Mouse (Mus musculus): ENCODE measurements around the gene Hpcal1. TPM values are rescaled to one million over a fixed set of nuclear protein-coding genes. Genes with fewer than 3 reads are reported as not detected.

The Hpcal1 gene
- polyA plus RNA-seq, 1 experiment from 2014 or later: 50.3 TPM

- ATAC-seq: no peak
- WGBS: 86% methylated on average over 2 of the region's 2 CpGs
- H3K4me2 ChIP-seq (ENCODE audit: low read depth, low read length): no peak overlapping the region
- no peaks in the 10 kb centered on the region for H3K27me3 ChIP-seq (replicated peaks; ENCODE audit: control insufficient read depth, insufficient read depth, low read length)
- H3K9ac ChIP-seq (ENCODE audit: low read depth, low read length): no peak overlapping the region
- H3K9me3 ChIP-seq (ENCODE audit: control insufficient read depth, low read length): no peaks in the 10 kb centered on the region
- no peak overlapping the region for H3K4me3 ChIP-seq (ENCODE audit: low read length)
- no peak overlapping the region for H3K27ac ChIP-seq (ENCODE audit: low read length)
- no peaks in the 10 kb centered on the region for H3K36me3 ChIP-seq (ENCODE audit: control insufficient read depth, insufficient read depth, low read length)
- H3K4me1 ChIP-seq (ENCODE audit: control insufficient read depth, insufficient read depth, low read length): no peaks in the 10 kb centered on the region
Measured at GRCm38 (mm10) chr12:17682161-17682560, 8.5 kb upstream of the Hpcal1 start.

GRCm38 (mm10) chr12:17684315-17684714, 6.3 kb upstream of the Hpcal1 start:
- no peaks in the 10 kb centered on the region for H3K27me3 ChIP-seq (replicated peaks; ENCODE audit: control insufficient read depth, insufficient read depth, low read length)
- WGBS: 88% methylated on average over 1 of the region's 1 CpGs
- H3K4me3 ChIP-seq (ENCODE audit: low read length): no peak overlapping the region
- H3K36me3 ChIP-seq (ENCODE audit: control insufficient read depth, insufficient read depth, low read length): no peaks in the 10 kb centered on the region
- no peaks in the 10 kb centered on the region for H3K9me3 ChIP-seq (ENCODE audit: control insufficient read depth, low read length)
- H3K4me2 ChIP-seq (ENCODE audit: low read depth, low read length): no peak overlapping the region
- ATAC-seq: no peak
- H3K27ac ChIP-seq (ENCODE audit: low read length): no peak overlapping the region
- no peaks in the 10 kb centered on the region for H3K4me1 ChIP-seq (ENCODE audit: control insufficient read depth, insufficient read depth, low read length)
- H3K9ac ChIP-seq (ENCODE audit: low read depth, low read length): no peak overlapping the region

GRCm38 (mm10) chr12:17686116-17686515, 4.5 kb upstream of the Hpcal1 start:
- Histone ChIP-seq H3K36me3 (ENCODE audit: control insufficient read depth, insufficient read depth, low read length) (no peaks in the 10 kb centered on the region), H3K4me3 (ENCODE audit: low read length) (no peak overlapping the region), H3K27me3 (replicated peaks; ENCODE audit: control insufficient read depth, insufficient read depth, low read length) (no peaks in the 10 kb centered on the region), H3K4me1 (ENCODE audit: control insufficient read depth, insufficient read depth, low read length) (peaks cover 4% of the 10 kb centered on the region; the same call in 1 of the 2 replicates), H3K9ac (ENCODE audit: low read depth, low read length) (no peak overlapping the region), H3K9me3 (ENCODE audit: control insufficient read depth, low read length) (no peaks in the 10 kb centered on the region), H3K27ac (ENCODE audit: low read length) (no peak overlapping the region), H3K4me2 (ENCODE audit: low read depth, low read length) (no peak overlapping the region)
- ATAC-seq: no peak
- WGBS: 78% methylated on average over 2 of the region's 2 CpGs

- no peak for ATAC-seq
- H3K27ac ChIP-seq (ENCODE audit: low read length): no peak overlapping the region
- H3K27me3 ChIP-seq (replicated peaks; ENCODE audit: control insufficient read depth, insufficient read depth, low read length): no peaks in the 10 kb centered on the region
- H3K9ac ChIP-seq (ENCODE audit: low read depth, low read length): no peak overlapping the region
- H3K4me3 ChIP-seq (ENCODE audit: low read length): no peak overlapping the region
- H3K9me3 ChIP-seq (ENCODE audit: control insufficient read depth, low read length): no peaks in the 10 kb centered on the region
- peaks cover 20% of the 10 kb centered on the region for H3K4me1 ChIP-seq (ENCODE audit: control insufficient read depth, insufficient read depth, low read length)
- 96% methylated on average over 3 of the region's 3 CpGs for WGBS
- no peak overlapping the region for H3K4me2 ChIP-seq (ENCODE audit: low read depth, low read length)
- no peaks in the 10 kb centered on the region for H3K36me3 ChIP-seq (ENCODE audit: control insufficient read depth, insufficient read depth, low read length)
Measured at GRCm38 (mm10) chr12:17688913-17689312, 1.7 kb upstream of the Hpcal1 start.

- Histone ChIP-seq H3K9ac (ENCODE audit: low read depth, low read length) (peak overlapping the region; percentile 71), H3K27me3 (replicated peaks; ENCODE audit: control insufficient read depth, insufficient read depth, low read length) (no peaks in the 10 kb centered on the region), H3K4me2 (ENCODE audit: low read depth, low read length) (peak overlapping the region; percentile 95), H3K27ac (ENCODE audit: low read length) (peak overlapping the region; percentile 74), H3K9me3 (ENCODE audit: control insufficient read depth, low read length) (no peaks in the 10 kb centered on the region), H3K36me3 (ENCODE audit: control insufficient read depth, insufficient read depth, low read length) (no peaks in the 10 kb centered on the region), H3K4me3 (ENCODE audit: low read length) (peak overlapping the region; percentile 84), H3K4me1 (ENCODE audit: control insufficient read depth, insufficient read depth, low read length) (peaks cover 31% of the 10 kb centered on the region)
- peak; percentile 88 for ATAC-seq
- WGBS: 12% methylated on average over 16 of the region's 20 CpGs
Measured at GRCm38 (mm10) chr12:17689931-17690563, 609 bp upstream of the Hpcal1 start.

- Histone ChIP-seq H3K4me1 (ENCODE audit: control insufficient read depth, insufficient read depth, low read length) (peaks cover 33% of the 10 kb centered on the region), H3K27me3 (replicated peaks; ENCODE audit: control insufficient read depth, insufficient read depth, low read length) (no peaks in the 10 kb centered on the region), H3K4me3 (ENCODE audit: low read length) (peak overlapping the region; percentile 84), H3K36me3 (ENCODE audit: control insufficient read depth, insufficient read depth, low read length) (no peaks in the 10 kb centered on the region), H3K9ac (ENCODE audit: low read depth, low read length) (peak overlapping the region; percentile 83), H3K9me3 (ENCODE audit: control insufficient read depth, low read length) (no peaks in the 10 kb centered on the region), H3K4me2 (ENCODE audit: low read depth, low read length) (peak overlapping the region; percentile 95), H3K27ac (ENCODE audit: low read length) (peak overlapping the region; percentile 47)
- WGBS: under 1% methylated on average over 30 of the region's 30 CpGs
- ATAC-seq: peak; percentile 10; the same call in 1 of the 2 replicates
Measured at GRCm38 (mm10) chr12:17691320-17691876, 742 bp downstream of the Hpcal1 start.

GRCm38 (mm10) chr12:17691891-17692321, 1.2 kb downstream of the Hpcal1 start:
- Histone ChIP-seq H3K4me1 (ENCODE audit: control insufficient read depth, insufficient read depth, low read length) (peaks cover 37% of the 10 kb centered on the region), H3K27me3 (replicated peaks; ENCODE audit: control insufficient read depth, insufficient read depth, low read length) (no peaks in the 10 kb centered on the region), H3K9ac (ENCODE audit: low read depth, low read length) (peak overlapping the region; percentile 83), H3K4me2 (ENCODE audit: low read depth, low read length) (peak overlapping the region; percentile 95), H3K36me3 (ENCODE audit: control insufficient read depth, insufficient read depth, low read length) (no peaks in the 10 kb centered on the region), H3K9me3 (ENCODE audit: control insufficient read depth, low read length) (no peaks in the 10 kb centered on the region), H3K4me3 (ENCODE audit: low read length) (peak overlapping the region; percentile 84), H3K27ac (ENCODE audit: low read length) (peak overlapping the region; percentile 47)
- under 1% methylated on average over 23 of the region's 23 CpGs for WGBS
- ATAC-seq: no peak

GRCm38 (mm10) chr12:17692356-17692755, 1.7 kb downstream of the Hpcal1 start:
- no peak for ATAC-seq
- peaks cover 41% of the 10 kb centered on the region for H3K4me1 ChIP-seq (ENCODE audit: control insufficient read depth, insufficient read depth, low read length)
- H3K4me2 ChIP-seq (ENCODE audit: low read depth, low read length): peak overlapping the region; percentile 95
- H3K36me3 ChIP-seq (ENCODE audit: control insufficient read depth, insufficient read depth, low read length): no peaks in the 10 kb centered on the region
- no peaks in the 10 kb centered on the region for H3K27me3 ChIP-seq (replicated peaks; ENCODE audit: control insufficient read depth, insufficient read depth, low read length)
- no peaks in the 10 kb centered on the region for H3K9me3 ChIP-seq (ENCODE audit: control insufficient read depth, low read length)
- WGBS: 38% methylated on average over 5 of the region's 5 CpGs
- peak overlapping the region; percentile 54 for H3K27ac ChIP-seq (ENCODE audit: low read length)
- H3K4me3 ChIP-seq (ENCODE audit: low read length): peak overlapping the region; percentile 84
- H3K9ac ChIP-seq (ENCODE audit: low read depth, low read length): peak overlapping the region; percentile 83

GRCm38 (mm10) chr12:17692953-17693352, 2.3 kb downstream of the Hpcal1 start:
- no peaks in the 10 kb centered on the region for H3K27me3 ChIP-seq (replicated peaks; ENCODE audit: control insufficient read depth, insufficient read depth, low read length)
- 51% methylated on average over 4 of the region's 4 CpGs for WGBS
- no peak for ATAC-seq
- no peak overlapping the region for H3K27ac ChIP-seq (ENCODE audit: low read length)
- H3K4me1 ChIP-seq (ENCODE audit: control insufficient read depth, insufficient read depth, low read length): peaks cover 41% of the 10 kb centered on the region
- no peaks in the 10 kb centered on the region for H3K36me3 ChIP-seq (ENCODE audit: control insufficient read depth, insufficient read depth, low read length)
- H3K4me3 ChIP-seq (ENCODE audit: low read length): peak overlapping the region; percentile 84
- no peaks in the 10 kb centered on the region for H3K9me3 ChIP-seq (ENCODE audit: control insufficient read depth, low read length)
- peak overlapping the region; percentile 95 for H3K4me2 ChIP-seq (ENCODE audit: low read depth, low read length)
- H3K9ac ChIP-seq (ENCODE audit: low read depth, low read length): no peak overlapping the region

Data from intestine, embryonic 16.5 days (tissue).